Mouse (Mus musculus): ENCODE measurements around the gene Chm. TPM values are rescaled to one million over a fixed set of nuclear protein-coding genes. Genes with fewer than 3 reads are reported as not detected.
"Not testable (repeated sequence)": the region's sequence is repeated elsewhere in the genome, so short reads cannot be mapped to it uniquely, and the experiment has no call there.

Chm gene
- 10 to 100 TPM; 10.2 to 11.0 TPM for total RNA-seq (2021)

DNA sequence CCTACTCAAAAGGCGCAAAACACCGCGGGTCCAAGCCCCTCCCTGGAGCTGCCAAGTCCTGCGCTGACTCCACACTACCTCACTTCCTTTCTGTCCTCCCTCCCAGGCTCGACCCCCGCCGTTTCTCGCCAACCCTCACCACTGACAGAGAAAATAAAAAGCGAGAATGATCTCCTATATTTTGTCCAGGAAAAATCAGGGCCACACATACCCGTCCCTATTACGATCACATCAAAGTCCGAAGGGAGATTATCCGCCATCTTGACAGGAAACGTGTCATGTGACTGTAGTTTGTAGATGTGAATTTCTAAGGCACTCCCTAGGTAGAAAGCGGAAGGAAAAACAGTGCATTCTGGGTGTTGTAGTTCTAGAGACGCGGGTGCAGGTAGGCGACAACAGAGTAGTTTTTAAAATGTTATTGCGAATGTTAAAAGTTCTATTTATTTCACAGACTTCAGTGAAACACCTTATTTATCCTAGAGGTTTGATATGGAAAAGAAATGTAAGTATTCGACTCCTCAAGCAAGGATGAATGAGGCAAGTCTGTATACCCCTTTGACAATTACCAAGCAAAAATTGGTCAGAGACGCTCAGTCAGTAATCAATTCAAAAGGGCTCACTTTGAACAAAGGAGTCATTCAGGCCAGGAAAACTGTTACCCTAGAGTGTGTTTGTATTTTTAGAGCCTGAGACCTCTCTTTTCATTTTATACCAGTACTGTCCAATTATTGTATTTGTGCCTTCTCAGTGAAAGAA is at the start of gene Chm:
TSS of gene Chm (minus strand) at position 288 of the 756 bp plus-strand sequence.
- intact Hi-C loops (cut with DNase I) = no loop called here
- peak; percentile 7 for DNase-seq (ENCODE audit: low spot score)

DNA sequence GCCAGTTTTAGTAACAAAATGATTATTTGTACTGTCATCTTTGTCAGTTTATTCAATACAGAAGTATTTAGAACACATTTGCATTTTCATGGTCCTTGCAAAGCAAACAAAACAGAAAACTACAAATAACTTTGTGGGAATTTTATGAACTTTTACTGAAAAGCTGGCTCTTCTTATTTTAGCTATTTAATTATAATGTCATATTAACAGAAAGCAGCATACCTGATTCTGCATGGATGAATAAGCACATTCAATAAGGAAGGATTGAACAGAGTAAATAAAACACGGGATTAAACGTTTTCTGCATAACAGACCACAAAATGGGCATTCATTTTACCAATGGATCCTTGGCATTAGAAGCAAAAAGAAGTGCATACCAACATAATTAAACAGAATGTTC is 8.6 kb upstream of the Chm start:
- intact Hi-C loops (cut with DNase I) = no loop called here
- no peak for DNase-seq (ENCODE audit: low spot score)

DNA sequence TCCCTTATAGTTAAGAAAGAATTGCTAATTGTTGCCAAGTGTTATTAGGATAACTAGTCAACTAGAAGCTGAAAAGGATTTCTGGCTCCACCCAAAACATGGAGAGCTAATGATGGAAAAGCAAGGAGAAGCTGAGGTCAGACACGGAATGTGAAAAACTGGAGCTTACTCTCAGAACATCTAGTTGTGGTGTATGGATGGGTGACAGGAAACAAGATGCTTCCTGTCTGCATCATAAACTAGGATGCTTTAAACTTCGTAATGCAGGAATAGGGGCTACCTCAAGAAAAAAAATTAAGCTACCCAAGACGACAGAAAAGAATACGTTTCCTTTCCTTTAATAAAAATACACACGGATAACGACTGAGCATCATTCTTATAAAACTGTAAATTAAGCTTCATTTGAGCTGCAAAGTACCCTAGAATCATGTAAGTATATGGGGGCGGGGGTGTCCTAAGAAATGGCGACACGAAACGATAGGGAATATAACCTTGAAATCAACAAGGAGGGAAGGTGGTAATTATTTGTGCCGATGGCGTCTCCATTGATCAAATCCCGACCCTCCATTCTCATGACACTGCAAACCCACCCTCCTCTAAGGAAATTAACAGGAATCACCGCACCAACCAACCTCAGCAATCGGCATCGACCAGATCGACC is 618 bp downstream of the Chm start:
- no peak for DNase-seq (ENCODE audit: low spot score)
- intact Hi-C loops (cut with DNase I) = no loop called here

DNA sequence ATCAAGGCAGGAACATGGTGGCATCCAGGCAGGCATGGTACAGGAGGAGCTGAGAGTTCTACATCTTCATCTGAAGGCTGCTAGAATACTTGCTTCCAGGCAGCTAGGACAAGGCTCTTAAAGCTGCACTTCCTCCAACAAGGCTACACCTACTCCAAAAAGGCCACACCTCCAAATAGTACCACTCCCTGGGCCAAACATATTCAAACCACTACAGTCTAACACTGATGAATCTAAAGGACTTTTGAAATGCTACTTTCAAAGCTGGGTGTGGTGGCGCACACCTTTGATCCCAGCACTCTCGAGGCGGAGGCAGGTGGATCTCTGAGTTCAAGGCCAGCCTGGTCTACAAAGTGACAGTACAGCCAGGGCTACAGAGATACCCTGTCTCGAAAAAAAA is 4.5 kb downstream of the Chm start:
- intact Hi-C loops (cut with DNase I); DNase-seq (ENCODE audit: low spot score): not testable (repeated sequence)

DNA sequence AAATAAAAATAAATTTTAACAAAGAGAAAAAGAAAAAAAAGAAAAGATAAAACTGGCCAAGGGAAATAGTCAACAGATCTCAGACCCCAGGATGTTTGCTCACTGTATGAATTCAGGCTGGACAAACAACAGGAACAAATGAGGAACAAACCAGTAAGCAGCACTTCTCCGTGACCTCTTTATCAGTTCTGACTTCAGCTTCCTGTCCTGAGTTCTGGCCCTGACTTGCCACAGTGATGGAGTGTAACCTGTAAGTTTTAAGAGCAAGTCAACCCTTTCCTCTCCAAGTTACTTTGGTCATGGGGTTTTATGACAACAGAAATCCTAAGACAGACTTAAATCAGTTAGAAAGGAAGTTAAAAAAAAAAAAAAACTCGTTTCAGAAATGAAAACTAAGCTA is 12.6 kb downstream of the Chm start:
- no peak for DNase-seq (ENCODE audit: low spot score)
- intact Hi-C loops (cut with DNase I) = no loop called here

DNA sequence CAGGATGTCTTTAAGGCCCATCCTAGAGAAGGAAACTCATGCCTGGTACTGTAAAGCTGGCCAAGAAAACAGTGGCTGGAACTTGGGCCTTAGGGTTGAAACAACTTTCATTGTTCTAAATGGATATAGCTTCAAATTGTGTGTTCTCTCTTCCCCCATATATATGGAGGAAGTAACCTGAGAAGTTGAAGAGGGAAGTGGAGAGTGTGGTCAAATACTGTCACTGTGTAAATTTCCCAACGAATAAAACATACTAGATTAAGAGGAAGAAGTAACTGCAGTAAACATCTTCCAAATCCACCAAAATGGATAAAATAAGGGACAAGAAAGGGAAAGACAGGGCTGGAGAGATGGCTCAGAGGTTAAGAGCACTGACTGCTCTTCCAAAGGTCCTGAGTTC is 13.0 kb downstream of the Chm start:
- intact Hi-C loops (cut with DNase I) = no loop called here
- no peak for DNase-seq (ENCODE audit: low spot score)

DNA sequence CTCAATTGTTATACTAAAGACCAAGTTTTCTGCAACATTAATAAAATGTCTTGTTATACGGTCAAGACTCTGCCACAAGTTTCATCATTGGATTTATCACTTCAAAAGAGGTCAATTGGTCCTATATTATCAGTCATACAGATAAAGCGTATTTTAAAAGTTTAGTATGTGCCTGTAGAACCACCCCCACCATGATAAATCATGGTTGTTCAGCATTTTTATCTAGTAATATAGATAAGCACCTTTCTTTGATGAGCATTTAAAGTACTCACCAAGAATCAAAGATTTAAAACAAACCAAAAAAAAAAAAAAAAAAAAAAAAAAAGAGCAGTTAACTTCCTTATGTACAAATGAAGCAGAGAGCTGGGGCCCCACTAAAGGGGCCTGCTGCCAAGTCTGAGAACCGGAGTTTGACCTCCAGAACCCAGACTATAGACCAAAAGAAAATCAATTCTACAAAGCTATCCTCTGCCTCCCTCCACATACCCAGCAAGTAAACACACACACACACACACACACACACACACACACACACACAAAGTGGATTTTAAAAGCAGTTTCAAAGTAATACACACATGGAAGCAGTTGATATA is 25.0 kb downstream of the Chm start:
- intact Hi-C loops (cut with DNase I) = no loop called here

DNA sequence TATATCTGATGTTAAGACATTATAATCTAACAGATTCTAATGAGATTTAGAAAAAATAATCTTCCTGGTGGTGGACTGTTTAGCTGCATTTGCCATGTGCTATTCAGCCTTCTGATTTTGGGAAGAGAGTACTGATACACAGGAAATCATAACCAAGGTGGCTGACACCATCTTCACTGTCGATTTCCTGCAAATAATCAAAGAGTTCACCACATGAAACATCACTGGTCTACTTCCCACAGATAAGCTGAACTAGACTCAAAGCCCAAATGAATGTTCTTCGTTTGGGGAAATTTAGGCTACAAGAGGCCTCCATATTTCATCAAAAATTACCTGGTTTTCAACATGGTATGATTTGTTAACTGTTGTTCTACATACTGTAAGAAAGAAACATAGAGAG is 101.1 kb downstream of the Chm start:
- DNase-seq (ENCODE audit: low spot score) = no peak
- intact Hi-C loops (cut with DNase I) = no loop called here

More for the DNA sequence above, 25.0 kb downstream of the Chm start:
- DNase-seq (ENCODE audit: low spot score) = no peak

DNA sequence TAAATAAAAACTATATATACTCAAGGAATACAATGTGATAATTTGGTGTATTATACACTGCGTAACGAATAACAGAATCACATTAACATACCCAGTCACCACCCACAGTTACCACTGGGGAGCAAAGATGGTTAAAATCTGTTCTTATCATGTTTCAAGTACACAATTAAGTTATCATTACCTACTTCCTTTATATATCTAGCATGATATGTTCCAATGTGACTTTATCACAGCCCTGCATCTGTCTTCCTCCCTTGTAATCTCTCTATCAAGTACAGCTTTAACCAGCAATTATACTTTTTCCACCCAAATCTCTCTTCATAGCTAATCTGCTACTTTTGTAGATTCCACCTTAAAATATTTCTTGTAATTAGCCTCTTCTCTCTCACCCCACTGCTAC is 109.3 kb downstream of the Chm start:
- intact Hi-C loops (cut with DNase I) = no loop called here
- DNase-seq (ENCODE audit: low spot score) = no peak

DNA sequence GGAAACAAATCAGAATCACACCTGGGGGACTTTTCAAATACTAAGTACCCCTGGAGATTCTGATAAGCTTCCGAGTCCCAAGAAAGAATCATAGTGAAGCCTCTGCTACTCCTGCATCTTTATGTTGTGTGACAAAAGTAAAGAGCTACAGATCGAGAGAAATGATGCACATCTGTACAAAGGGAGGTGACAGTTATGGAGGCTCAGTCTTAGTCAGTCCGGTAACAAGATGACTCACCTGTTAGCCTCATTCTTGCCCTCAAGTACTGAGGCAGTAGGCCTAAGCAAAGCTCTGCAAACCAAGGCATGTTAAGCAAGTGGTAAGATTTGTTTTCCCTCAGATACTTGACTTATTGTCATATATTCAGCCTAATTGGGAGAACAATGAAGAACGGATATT is 110.5 kb downstream of the Chm start:
- intact Hi-C loops (cut with DNase I) = no loop called here
- no peak for DNase-seq (ENCODE audit: low spot score)

DNA sequence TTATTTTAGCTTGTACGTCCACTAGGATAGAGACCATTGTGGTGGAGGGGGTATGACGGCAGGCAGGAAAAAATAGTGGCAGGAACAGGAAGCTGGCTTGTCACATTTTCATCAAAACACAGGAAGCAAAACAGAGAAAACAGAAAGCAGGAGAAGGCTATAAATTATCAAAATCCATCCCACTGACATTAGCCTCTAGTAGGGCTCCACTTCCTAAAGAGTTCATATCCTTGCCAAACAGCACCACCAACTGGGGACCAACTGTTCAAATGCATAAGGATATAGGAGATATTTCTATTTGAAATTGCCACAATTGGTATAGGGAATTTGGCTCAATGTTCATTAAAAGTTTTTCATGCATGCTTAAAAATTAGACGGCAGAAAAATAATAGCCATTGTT is 181.7 kb downstream of the Chm start:
- no peak for DNase-seq (ENCODE audit: low spot score)
- intact Hi-C loops (cut with DNase I) = no loop called here

DNA sequence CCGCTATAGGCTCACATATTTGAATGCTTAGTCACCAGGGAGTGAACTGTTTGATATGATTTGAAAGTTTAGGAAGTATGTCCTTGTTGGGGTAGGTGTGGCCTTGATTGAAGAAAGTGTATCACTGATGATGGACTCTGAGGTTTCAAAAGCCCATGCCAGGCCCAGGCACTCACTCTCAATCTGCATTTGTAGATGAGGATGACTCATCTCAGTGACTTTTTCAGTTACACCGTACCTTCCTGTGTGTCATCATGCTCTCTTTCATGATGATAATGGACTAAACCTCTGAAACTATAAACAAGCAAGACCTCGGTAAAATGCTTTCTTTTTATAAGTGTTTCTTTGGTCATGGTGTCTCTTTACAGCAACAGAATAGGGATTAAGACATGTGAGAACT is 183.1 kb downstream of the Chm start:
- intact Hi-C loops (cut with DNase I) = no loop called here
- DNase-seq (ENCODE audit: low spot score) = no peak

Small RNA genes lying within 50 kb of the gene (microRNA-seq; reads per million reads assigned to microRNA genes)
- 1,932 reads per million, percentile 84 among the genes with 10 or more reads in this experiment for gene Mir361

Other genes starting within 250 kb of the Chm start
- gene Dach2, start 112.0 kb upstream of the Chm start, total RNA-seq (2021) = not detected